Mouse (Mus musculus): Measurements from ENCODE around the gene Sema6d.

DNA sequence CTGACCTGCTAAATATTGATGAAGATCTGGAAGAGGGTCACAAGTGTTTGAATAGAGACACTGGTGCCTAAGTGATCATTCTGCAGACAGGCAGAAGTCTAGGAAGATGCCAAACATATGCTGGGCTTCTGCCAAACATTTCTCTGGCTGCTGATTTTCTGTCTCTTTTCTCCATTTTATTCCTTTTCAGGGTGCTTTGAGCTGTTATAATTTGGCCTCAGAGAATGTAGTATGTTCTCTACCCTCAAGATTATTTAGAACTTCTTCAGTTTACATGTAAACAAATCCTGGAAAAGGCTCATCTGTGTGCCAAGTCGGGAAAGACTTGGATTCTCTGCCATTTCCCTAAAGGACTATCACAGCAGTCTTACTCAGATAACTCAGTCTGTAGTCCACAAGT lies 406.0 kb downstream of the Sema6d start:
- TF ChIP-seq POLR2A (IDR thresholded peaks at IDR 0.05; ENCODE audit: borderline replicate concordance, extremely low read depth, low read depth, low read length) (no peak), CTCF (IDR thresholded peaks at IDR 0.05; ENCODE audit: insufficient read depth, low read length) (no peak)

Data from lung, adult 2 months (tissue).